10 mouse cellular contexts compared by ENCODE assay signal in the genomic region with DNA sequence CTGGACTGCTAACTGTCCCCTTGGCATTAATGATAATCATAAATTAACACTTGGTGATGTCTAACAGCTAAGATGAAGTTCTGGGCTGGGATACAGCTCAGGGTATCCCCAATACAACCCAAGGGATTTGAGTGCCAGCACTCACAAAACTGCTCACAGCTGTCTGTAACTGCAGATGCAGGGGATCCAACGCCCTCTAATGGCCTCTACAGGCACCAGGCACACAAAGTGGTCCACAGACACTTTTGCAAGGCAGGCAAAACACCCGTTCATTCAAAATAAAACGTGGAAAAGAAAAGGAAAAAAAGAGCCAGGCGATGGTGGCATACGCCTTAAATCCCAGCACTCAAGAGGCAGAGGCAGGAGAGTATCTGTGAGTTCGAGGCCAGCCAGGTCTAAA. TPM values are rescaled to one million over a fixed set of nuclear protein-coding genes. Genes with fewer than 3 reads are reported as not detected.
A peak's percentile ranks its signal among the peaks of the same experiment; 100 is the strongest.
DNase-seq lines count a peak whose midpoint lies in the region; ATAC-seq lines count a peak whose summit lies in the region.
"Had no signal": no experiment of that assay in that cellular context is flagged by ENCODE, and none has a peak within 500 bp of the region (broad histone marks: within the 10 kb centered on the region; RNA-seq: fewer than 3 reads in every experiment).

No protein-coding gene starts in this region.

- no peaks in the 10 kb centered on the region for H3K27me3 ChIP-seq in heart, embryonic 16.5 days (ENCODE audit: control insufficient read depth, insufficient read depth, low read length)
- H3K27me3 ChIP-seq in midbrain, embryonic 11.5 days (ENCODE audit: control insufficient read depth, insufficient read depth, low read length): no peaks in the 10 kb centered on the region
- H3K27me3 ChIP-seq in midbrain, embryonic 14.5 days (ENCODE audit: control insufficient read depth, insufficient read depth, low read length): no peaks in the 10 kb centered on the region
- H3K27me3 ChIP-seq in stomach, embryonic 16.5 days (ENCODE audit: control insufficient read depth, insufficient read depth, low read length): no peaks in the 10 kb centered on the region
- H3K27me3 ChIP-seq: neural tube, embryonic 15.5 days had no signal

- H3K36me3 ChIP-seq in heart, embryonic 16.5 days (ENCODE audit: control insufficient read depth, insufficient read depth): no peaks in the 10 kb centered on the region
- no peaks in the 10 kb centered on the region for H3K36me3 ChIP-seq in midbrain, embryonic 11.5 days (ENCODE audit: control insufficient read depth, insufficient read depth, low read length)
- no peaks in the 10 kb centered on the region for H3K36me3 ChIP-seq in midbrain, embryonic 14.5 days (ENCODE audit: control insufficient read depth, insufficient read depth, low read length)
- H3K36me3 ChIP-seq in stomach, embryonic 16.5 days (ENCODE audit: control insufficient read depth, insufficient read depth, low read length): no peaks in the 10 kb centered on the region
- H3K36me3 ChIP-seq: neural tube, embryonic 15.5 days had no signal

- ATAC-seq in heart, embryonic 16.5 days (replicated peaks; ENCODE audit: extremely low read depth, insufficient read depth, low FRiP score): no peak
- ATAC-seq in midbrain, embryonic 11.5 days (ENCODE audit: low FRiP score): no peak
- no peak for ATAC-seq in midbrain, embryonic 14.5 days (ENCODE audit: low FRiP score, low TSS enrichment)
- 0 out of 2 replicates have a peak, but pooled peaks have one; percentile 36 for ATAC-seq in erythroblast, adult 5-6 weeks (replicated peaks; ENCODE audit: low FRiP score, poor library complexity, severe bottlenecking)
- no peak for ATAC-seq in stomach, embryonic 16.5 days (ENCODE audit: insufficient read depth, low FRiP score)

- no peaks in the 10 kb centered on the region for H3K9me3 ChIP-seq in heart, embryonic 16.5 days (replicated peaks; ENCODE audit: control insufficient read depth, low read length)
- H3K9me3 ChIP-seq in midbrain, embryonic 11.5 days (ENCODE audit: control insufficient read depth, low read length): no peaks in the 10 kb centered on the region
- H3K9me3 ChIP-seq in midbrain, embryonic 14.5 days (ENCODE audit: control insufficient read depth, low read length): no peaks in the 10 kb centered on the region
- H3K9me3 ChIP-seq in stomach, embryonic 16.5 days (replicated peaks; ENCODE audit: control insufficient read depth, low read length): no peaks in the 10 kb centered on the region
- H3K9me3 ChIP-seq: neural tube, embryonic 15.5 days had no signal

- peaks cover 17% of the 10 kb centered on the region for H3K4me1 ChIP-seq in heart, embryonic 16.5 days (ENCODE audit: control insufficient read depth, insufficient read depth, low read length)
- peaks cover 24% of the 10 kb centered on the region for H3K4me1 ChIP-seq in midbrain, embryonic 11.5 days (ENCODE audit: control insufficient read depth, insufficient read depth, low read length)
- H3K4me1 ChIP-seq in midbrain, embryonic 14.5 days (ENCODE audit: control insufficient read depth, insufficient read depth, low read length): peaks cover 6% of the 10 kb centered on the region
- H3K4me1 ChIP-seq in stomach, embryonic 16.5 days (ENCODE audit: control insufficient read depth, insufficient read depth, low read length): peaks cover 27% of the 10 kb centered on the region

- H3K4me2 ChIP-seq in heart, embryonic 16.5 days (ENCODE audit: low read depth, low read length): peak overlapping the region; percentile 26; the same call in 1 of the 2 replicates
- H3K4me2 ChIP-seq in midbrain, embryonic 11.5 days: no peak overlapping the region; the same call in 1 of the 2 replicates
- no peak overlapping the region for H3K4me2 ChIP-seq in midbrain, embryonic 14.5 days (ENCODE audit: low read length)
- H3K4me2 ChIP-seq in stomach, embryonic 16.5 days (ENCODE audit: low read depth, low read length): no peak overlapping the region

- H3K4me3 ChIP-seq in heart, embryonic 16.5 days (ENCODE audit: low read length): no peak overlapping the region
- no peak overlapping the region for H3K4me3 ChIP-seq in midbrain, embryonic 11.5 days (ENCODE audit: low read depth, low read length)
- no peak overlapping the region for H3K4me3 ChIP-seq in midbrain, embryonic 14.5 days (replicated peaks; ENCODE audit: low read depth, low read length)
- H3K4me3 ChIP-seq in stomach, embryonic 16.5 days (replicated peaks; ENCODE audit: low read length): no peak overlapping the region
- H3K4me3 ChIP-seq: neural tube, embryonic 15.5 days had no signal

- 50% methylated on average over 6 of the region's 6 CpGs for WGBS in heart, embryonic 16.5 days
- WGBS in midbrain, embryonic 11.5 days: 35% methylated on average over 6 of the region's 6 CpGs
- 43% methylated on average over 6 of the region's 6 CpGs for WGBS in midbrain, embryonic 14.5 days
- whole genome bisulfite sequencing in stomach, embryonic 16.5 days: 60% methylated on average over 6 of the region's 6 CpGs

- H3K27ac ChIP-seq in heart, embryonic 16.5 days (ENCODE audit: low read length): peak overlapping the region; percentile 16; the same call in 1 of the 2 replicates
- 0 out of 2 replicates have a peak overlapping the region, but pooled peaks have one; percentile 25 for H3K27ac ChIP-seq in midbrain, embryonic 11.5 days (ENCODE audit: low read depth, low read length)
- H3K27ac ChIP-seq in midbrain, embryonic 14.5 days (replicated peaks; ENCODE audit: low read depth, low read length): no peak overlapping the region
- H3K27ac ChIP-seq in stomach, embryonic 16.5 days (ENCODE audit: low read length): peak overlapping the region; percentile 95; the same call in 1 of the 2 replicates
- H3K27ac ChIP-seq: neural tube, embryonic 15.5 days had no signal

- DNase-seq in heart, adult 9 months (ENCODE audit: low spot score in 2 of 2): no peak
- no peak for DNase-seq in midbrain, embryonic 11.5 days (ENCODE audit: low spot score, missing footprints)
- no peak for DNase-seq in midbrain, embryonic 14.5 days
- no peak for DNase-seq in urinary bladder, postnatal 10 days (ENCODE audit: low spot score)
- DNase-seq in right cerebral cortex, postnatal 36 days (ENCODE audit: low spot score in 2 of 2): no peak
- DNase-seq: gastrocnemius, postnatal 10 days had no signal

- no peak overlapping the region; the same call in 1 of the 2 replicates for H3K9ac ChIP-seq in heart, embryonic 16.5 days (ENCODE audit: low read length)
- no peak overlapping the region for H3K9ac ChIP-seq in midbrain, embryonic 11.5 days (ENCODE audit: low read length)
- H3K9ac ChIP-seq in midbrain, embryonic 14.5 days (replicated peaks; ENCODE audit: low read length): no peak overlapping the region
- H3K9ac ChIP-seq in stomach, embryonic 16.5 days (ENCODE audit: low read length): no peak overlapping the region
- H3K9ac ChIP-seq: neural tube, embryonic 15.5 days had no signal

RNA-seq across cellular contexts. Expression of a gene that starts 0.7 kb away (rescaled TPM):
- polyA plus RNA-seq in heart, embryonic 16.5 days (2015; fragmentation: Nextera tagmentation; extraction: Ambion mirVana): 36.0 and 40.2 TPM in 2 replicates
- 43.1 and 45.6 TPM in 2 replicates for polyA plus RNA-seq in midbrain, embryonic 11.5 days (2014; fragmentation: Nextera tagmentation; extraction: Ambion mirVana)
- polyA plus RNA-seq in midbrain, embryonic 14.5 days (2014; fragmentation: Nextera tagmentation; extraction: Ambion mirVana): 64.4 and 67.8 TPM in 2 replicates
- total RNA-seq in erythroblast, adult 5-6 weeks (2015; ENCODE audit: low replicate concordance): 60.1 and 81.1 TPM in 2 replicates
- total RNA-seq in erythroblast, adult 5-6 weeks (2017; ENCODE audit: low replicate concordance): 83.9 and 95.3 TPM in 2 replicates
- 45.1 and 45.3 TPM in 2 replicates for polyA plus RNA-seq in stomach, embryonic 16.5 days (2015; fragmentation: Nextera tagmentation; extraction: Ambion mirVana)
